Mouse (Mus musculus) limb, embryonic 14.5 days (tissue): ENCODE data around the gene Nfe2l2. TPM values are rescaled to one million over a fixed set of nuclear protein-coding genes. Genes with fewer than 3 reads are reported as not detected.

Experiments used
- ATAC-seq: fragments of 200-750 bp; cut with Nextera tagmentation; 2 replicates; pipeline ENCODE4 v1.8.0; 2017; ENCODE audit warnings: low read depth, moderate number of reproducible peaks, moderate TSS enrichment; ENCODE audit not compliant: low FRiP score
- DNase-seq: peaks from one replicate; pipeline ENCODE4 v3.0.0-alpha.2; 2015; ENCODE audit warnings: low spot score
- H3K27ac ChIP-seq: fragments of 300-500 bp; sonication (generic); replicated peaks from 2 replicates; pipeline ENCODE4 v1.5.1; 2014; ENCODE audit warnings: low read depth, mild to moderate bottlenecking, low read length, moderate library complexity, mixed read lengths
- H3K27me3 ChIP-seq: fragments of 300-500 bp; sonication (generic); 2 replicates; pipeline ENCODE4 v1.6.1; 2014; ENCODE audit warnings: low read length, mixed read lengths; ENCODE audit not compliant: control insufficient read depth, insufficient read depth
- H3K36me3 ChIP-seq: fragments of 300-500 bp; sonication (generic); 2 replicates; pipeline ENCODE4 v1.6.1; 2014; ENCODE audit warnings: mild to moderate bottlenecking, low read length, moderate library complexity, mixed read lengths; ENCODE audit not compliant: control insufficient read depth, insufficient read depth
- H3K4me1 ChIP-seq: fragments of 300-500 bp; sonication (generic); 2 replicates; pipeline ENCODE4 v1.6.1; 2014; ENCODE audit warnings: antibody characterized with exemption, low read length, mixed read lengths; ENCODE audit not compliant: control insufficient read depth, insufficient read depth
- H3K4me2 ChIP-seq: fragments of 300-500 bp; sonication (generic); replicated peaks from 2 replicates; pipeline ENCODE4 v1.6.1; 2014; ENCODE audit warnings: low read depth, mild to moderate bottlenecking, low read length, moderate library complexity; ENCODE audit not compliant: severe bottlenecking
- H3K4me3 ChIP-seq: fragments of 300-500 bp; sonication (generic); replicated peaks from 2 replicates; pipeline ENCODE4 v1.5.1; 2014; ENCODE audit warnings: low read length
- H3K9ac ChIP-seq: fragments of 300-500 bp; sonication (generic); 2 replicates; pipeline ENCODE4 v1.6.1; 2014; ENCODE audit warnings: mild to moderate bottlenecking, low read depth, low read length, moderate library complexity; ENCODE audit not compliant: severe bottlenecking
- H3K9me3 ChIP-seq: fragments of 300-500 bp; sonication (generic); 2 replicates; pipeline ENCODE4 v1.6.1; 2016; ENCODE audit warnings: low read length; ENCODE audit not compliant: control insufficient read depth
- POLR2A ChIP-seq: fragments of 200-500 bp; IDR thresholded peaks from 2 replicates; pipeline ENCODE4 v1.8.0; 2012; ENCODE audit warnings: inconsistent platforms, mild to moderate bottlenecking, moderate library complexity, borderline replicate concordance; ENCODE audit not compliant: insufficient read depth, insufficient read length; ENCODE audit errors: extremely low read depth
- WGBS: fragments of 180-500 bp; shearing (Covaris S2); extraction: QIAGEN DNeasy Blood & Tissue Kit; methylation state at CpG from one replicate; pipeline ENCODE4 v1.1.7; 2014; 5-methylcytosine and 5-hydroxymethylcytosine counted together
- polyA plus RNA-seq, 2 experiments: library from polyadenylated mRNA; depleted of rRNA in 1 of 2; stranded (reverse) in 1 of 2; unstranded in 1 of 2; fragments of >200 nt; fragmentation: Nextera tagmentation in 1 of 2; extraction: Ambion mirVana in 1 of 2; gene quantifications; 2 replicates each; pipeline versions ENCODE4 v1.2.1 to v1.2.3; 2012 to 2014

Gene Nfe2l2
- polyA plus RNA-seq, 2 experiments: 32.5 to 37.6 TPM

- WGBS: 77% methylated on average over 2 of the region's 2 CpGs
- TF ChIP-seq POLR2A: no peak
- no peaks in the 10 kb centered on the region for H3K27me3 ChIP-seq
- DNase-seq: no peak
- no peak overlapping the region for H3K4me2 ChIP-seq
- no peak for ATAC-seq
- H3K9ac ChIP-seq: no peak overlapping the region
- H3K9me3 ChIP-seq: no peaks in the 10 kb centered on the region
- H3K36me3 ChIP-seq: no peaks in the 10 kb centered on the region
- H3K27ac ChIP-seq: no peak overlapping the region
- no peak overlapping the region for H3K4me3 ChIP-seq
- no peaks in the 10 kb centered on the region for H3K4me1 ChIP-seq
These were observed 27.5 kb upstream of the Nfe2l2 start for GRCm38 (mm10) chr2:75731929-75732328.

- Histone ChIP-seq H3K9ac (no peak overlapping the region), H3K27ac (no peak overlapping the region), H3K4me1 (no peaks in the 10 kb centered on the region), H3K36me3 (no peaks in the 10 kb centered on the region), H3K4me2 (no peak overlapping the region), H3K27me3 (no peaks in the 10 kb centered on the region), H3K4me3 (no peak overlapping the region), H3K9me3 (no peaks in the 10 kb centered on the region)
- TF ChIP-seq POLR2A: no peak
- no peak for ATAC-seq
- DNase-seq: no peak
- WGBS: 73% methylated on average over 5 of the region's 5 CpGs
These were observed 26.8 kb upstream of the Nfe2l2 start for GRCm38 (mm10) chr2:75731233-75731651.

DNA sequence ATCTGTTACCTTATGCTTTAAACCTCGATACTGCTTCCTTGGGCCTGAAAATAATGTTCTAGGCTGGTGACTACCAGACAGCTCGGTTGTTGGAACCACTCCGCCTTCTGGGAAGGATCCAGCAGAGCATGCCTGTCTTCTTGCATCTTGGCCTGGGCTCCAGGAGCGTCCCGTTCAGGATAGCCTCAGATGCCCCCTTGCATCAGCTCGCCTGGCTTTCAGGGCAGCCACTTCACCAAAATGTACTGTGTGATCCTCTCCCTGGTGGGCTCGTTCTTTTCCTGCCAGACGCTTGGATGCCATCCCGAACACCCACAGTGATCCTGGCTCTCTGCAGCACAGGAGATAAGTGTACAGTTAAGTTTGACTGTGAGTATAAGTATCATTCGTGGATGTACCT lies 25.6 kb upstream of the Nfe2l2 start:
- Histone ChIP-seq H3K4me2 (no peak overlapping the region), H3K36me3 (no peaks in the 10 kb centered on the region), H3K4me1 (no peaks in the 10 kb centered on the region), H3K9ac (no peak overlapping the region), H3K4me3 (no peak overlapping the region), H3K27me3 (no peaks in the 10 kb centered on the region), H3K27ac (no peak overlapping the region), H3K9me3 (no peaks in the 10 kb centered on the region)
- no peak for ATAC-seq
- WGBS: 86% methylated on average over 10 of the region's 10 CpGs
- TF ChIP-seq POLR2A: no peak
- no peak for DNase-seq

GRCm38 (mm10) chr2:75724863-75725445 lies 20.5 kb upstream of the Nfe2l2 start:
- Histone ChIP-seq H3K27me3 (no peaks in the 10 kb centered on the region), H3K4me2 (no peak overlapping the region), H3K4me3 (no peak overlapping the region), H3K4me1 (no peaks in the 10 kb centered on the region), H3K9me3 (no peaks in the 10 kb centered on the region), H3K27ac (no peak overlapping the region), H3K36me3 (no peaks in the 10 kb centered on the region), H3K9ac (no peak overlapping the region)
- WGBS: 51% methylated on average over 5 of the region's 5 CpGs
- DNase-seq: no peak
- TF ChIP-seq POLR2A: no peak
- no peak for ATAC-seq

GRCm38 (mm10) chr2:75723481-75723880 lies 19.0 kb upstream of the Nfe2l2 start:
- Histone ChIP-seq H3K4me3 (no peak overlapping the region), H3K36me3 (no peaks in the 10 kb centered on the region), H3K4me2 (no peak overlapping the region), H3K27me3 (no peaks in the 10 kb centered on the region), H3K27ac (no peak overlapping the region), H3K9me3 (no peaks in the 10 kb centered on the region), H3K4me1 (no peaks in the 10 kb centered on the region), H3K9ac (no peak overlapping the region)
- WGBS: 92% methylated on average over 8 of the region's 8 CpGs
- no peak for TF ChIP-seq POLR2A
- no peak for DNase-seq
- ATAC-seq: no peak

DNA sequence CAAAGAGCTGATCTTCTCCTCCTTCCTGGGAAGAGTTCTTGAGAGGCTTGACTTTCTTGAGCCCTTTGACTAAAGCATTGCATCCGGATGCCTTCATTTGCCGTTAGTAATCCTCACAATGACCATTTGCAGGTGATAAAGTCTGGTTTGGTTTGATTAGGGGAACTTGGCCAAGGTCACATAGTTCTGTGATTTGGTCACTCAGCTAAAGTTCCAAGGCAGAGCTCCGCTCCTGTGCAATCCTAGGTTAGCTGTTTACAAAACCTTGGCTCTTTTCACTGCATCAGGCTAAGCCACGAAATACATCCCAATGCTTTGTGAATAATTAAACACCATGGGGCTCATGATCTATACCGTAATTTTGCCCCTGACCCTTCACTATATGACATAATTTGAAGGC lies 18.5 kb upstream of the Nfe2l2 start:
- H3K4me1 ChIP-seq: no peaks in the 10 kb centered on the region
- DNase-seq: no peak
- ATAC-seq: no peak
- H3K36me3 ChIP-seq: no peaks in the 10 kb centered on the region
- TF ChIP-seq POLR2A: no peak
- no peak overlapping the region for H3K4me2 ChIP-seq
- H3K27ac ChIP-seq: no peak overlapping the region
- no peaks in the 10 kb centered on the region for H3K27me3 ChIP-seq
- no peaks in the 10 kb centered on the region for H3K9me3 ChIP-seq
- WGBS: 69% methylated on average over 5 of the region's 5 CpGs
- H3K9ac ChIP-seq: no peak overlapping the region
- H3K4me3 ChIP-seq: no peak overlapping the region
